Mouse (Mus musculus): ENCODE data around the gene Pmm1. TPM values are rescaled to one million over a fixed set of nuclear protein-coding genes. Genes with fewer than 3 reads are reported as not detected.

The Pmm1 gene
- polyA plus RNA-seq, 1 experiment = 66.6 TPM

- H3K4me3 ChIP-seq (ENCODE audit: insufficient read depth, poor library complexity, severe bottlenecking) = no peak overlapping the region
- H3K36me3 ChIP-seq (ENCODE audit: control insufficient read depth, insufficient read depth) = no peaks in the 10 kb centered on the region
- TF ChIP-seq MYOG (IDR thresholded peaks at IDR 0.05; ENCODE audit: control insufficient read depth, extremely low read depth, insufficient read length) (no peak), CTCF (IDR thresholded peaks at IDR 0.05; ENCODE audit: control insufficient read depth, insufficient read depth, insufficient read length) (peak; percentile 83)
These were observed 22.5 kb downstream of the Pmm1 start for GRCm38 (mm10) chr15:81938246-81938645.

GRCm38 (mm10) chr15:81937098-81937972 lies 23.4 kb downstream of the Pmm1 start:
- no peaks in the 10 kb centered on the region for H3K79me2 ChIP-seq (ENCODE audit: control insufficient read depth, insufficient read depth)
- H3K36me3 ChIP-seq (ENCODE audit: control insufficient read depth, insufficient read depth) = no peaks in the 10 kb centered on the region
- TF ChIP-seq USF1 (IDR thresholded peaks at IDR 0.05; ENCODE audit: low read depth) = no peak
- no peak for TF ChIP-seq MAX (IDR thresholded peaks at IDR 0.05)
- TF ChIP-seq CEBPB (IDR thresholded peaks at IDR 0.05; ENCODE audit: low read depth) = no peak
- no peak for TF ChIP-seq MYOD1 (IDR thresholded peaks at IDR 0.05; ENCODE audit: control insufficient read depth, insufficient read length, low read depth)
- no peak for TF ChIP-seq FOSL1 (IDR thresholded peaks at IDR 0.05; ENCODE audit: insufficient read depth, low read length, poor library complexity, severe bottlenecking)
- no peak for TF ChIP-seq CTCF (IDR thresholded peaks at IDR 0.05; ENCODE audit: control insufficient read depth, insufficient read depth, insufficient read length)
- no peak for TF ChIP-seq MYOG (IDR thresholded peaks at IDR 0.05; ENCODE audit: control insufficient read depth, extremely low read depth, insufficient read length)
- no peak overlapping the region for H3K4me3 ChIP-seq (ENCODE audit: insufficient read depth, poor library complexity, severe bottlenecking)
- no peaks in the 10 kb centered on the region for H3K79me3 ChIP-seq (ENCODE audit: low read depth)
- H3ac ChIP-seq (ENCODE audit: control insufficient read depth, insufficient read length, low read depth) = peak overlapping the region; percentile 51
- no peaks in the 10 kb centered on the region for H3K27me3 ChIP-seq (ENCODE audit: control insufficient read depth, insufficient read depth, insufficient read length)

More at GRCm38 (mm10) chr15:81938246-81938645, 22.5 kb downstream of the Pmm1 start:
- Histone ChIP-seq H3K79me2 (ENCODE audit: control insufficient read depth, insufficient read depth) (no peaks in the 10 kb centered on the region), H3K79me3 (ENCODE audit: low read depth) (no peaks in the 10 kb centered on the region), H3K27me3 (ENCODE audit: control insufficient read depth, insufficient read depth, insufficient read length) (peaks cover 3% of the 10 kb centered on the region), H3ac (ENCODE audit: control insufficient read depth, insufficient read length, low read depth) (no peak overlapping the region)

- Histone ChIP-seq H3K36me3 (ENCODE audit: control insufficient read depth, insufficient read depth) (no peaks in the 10 kb centered on the region), H3K79me2 (ENCODE audit: control insufficient read depth, insufficient read depth) (no peaks in the 10 kb centered on the region), H3ac (ENCODE audit: control insufficient read depth, insufficient read length, low read depth) (peak within 1 kb of the TSS; percentile 51), H3K79me3 (ENCODE audit: low read depth) (no peaks in the 10 kb centered on the region), H3K4me3 (ENCODE audit: insufficient read depth, poor library complexity, severe bottlenecking) (no peak within 1 kb of the TSS), H3K27me3 (ENCODE audit: control insufficient read depth, insufficient read depth, insufficient read length) (no peaks in the 10 kb centered on the region)
- peak; percentile 9 for TF ChIP-seq CTCF (IDR thresholded peaks at IDR 0.05; ENCODE audit: control insufficient read depth, insufficient read depth, insufficient read length)
- TF ChIP-seq MAX (IDR thresholded peaks at IDR 0.05) = no peak
These were observed 24.1 kb downstream of the Pmm1 start, which contains the start of gene Csdc2 for GRCm38 (mm10) chr15:81936679-81937078. Gene Csdc2, plus strand, starts transcription at chr15:81936759.

GRCm38 (mm10) chr15:81935869-81936637 lies 24.7 kb downstream of the Pmm1 start:
- H3K36me3 ChIP-seq (ENCODE audit: control insufficient read depth, insufficient read depth) = no peaks in the 10 kb centered on the region
- H3K4me3 ChIP-seq (ENCODE audit: insufficient read depth, poor library complexity, severe bottlenecking) = no peak overlapping the region
- H3K79me2 ChIP-seq (ENCODE audit: control insufficient read depth, insufficient read depth) = no peaks in the 10 kb centered on the region
- no peaks in the 10 kb centered on the region for H3K27me3 ChIP-seq (ENCODE audit: control insufficient read depth, insufficient read depth, insufficient read length)
- no peak for TF ChIP-seq MYOG (IDR thresholded peaks at IDR 0.05; ENCODE audit: control insufficient read depth, extremely low read depth, insufficient read length)
- H3ac ChIP-seq (ENCODE audit: control insufficient read depth, insufficient read length, low read depth) = no peak overlapping the region
- no peaks in the 10 kb centered on the region for H3K79me3 ChIP-seq (ENCODE audit: low read depth)

- TF ChIP-seq MYOG (IDR thresholded peaks at IDR 0.05; ENCODE audit: control insufficient read depth, extremely low read depth, insufficient read length) = no peak
- TF ChIP-seq MYOD1 (IDR thresholded peaks at IDR 0.05; ENCODE audit: control insufficient read depth, insufficient read length, low read depth) = no peak
- no peak for TF ChIP-seq MAX (IDR thresholded peaks at IDR 0.05)
- no peak for TF ChIP-seq USF1 (IDR thresholded peaks at IDR 0.05; ENCODE audit: low read depth)
- TF ChIP-seq CTCF (IDR thresholded peaks at IDR 0.05; ENCODE audit: control insufficient read depth, insufficient read depth, insufficient read length) = no peak
- no peak for TF ChIP-seq FOSL1 (IDR thresholded peaks at IDR 0.05; ENCODE audit: insufficient read depth, low read length, poor library complexity, severe bottlenecking)
- TF ChIP-seq CEBPB (IDR thresholded peaks at IDR 0.05; ENCODE audit: low read depth) = no peak
- Histone ChIP-seq H3K4me3 (ENCODE audit: insufficient read depth, poor library complexity, severe bottlenecking) (no peak overlapping the region), H3K79me2 (ENCODE audit: control insufficient read depth, insufficient read depth) (no peaks in the 10 kb centered on the region), H3ac (ENCODE audit: control insufficient read depth, insufficient read length, low read depth) (no peak overlapping the region), H3K27me3 (ENCODE audit: control insufficient read depth, insufficient read depth, insufficient read length) (no peaks in the 10 kb centered on the region), H3K79me3 (ENCODE audit: low read depth) (no peaks in the 10 kb centered on the region), H3K36me3 (ENCODE audit: control insufficient read depth, insufficient read depth) (no peaks in the 10 kb centered on the region)
These were observed 26.7 kb downstream of the Pmm1 start for GRCm38 (mm10) chr15:81933986-81934385.

GRCm38 (mm10) chr15:81932951-81933470 lies 27.7 kb downstream of the Pmm1 start:
- Histone ChIP-seq H3K27me3 (ENCODE audit: control insufficient read depth, insufficient read depth, insufficient read length) (no peaks in the 10 kb centered on the region), H3K79me3 (ENCODE audit: low read depth) (no peaks in the 10 kb centered on the region), H3ac (ENCODE audit: control insufficient read depth, insufficient read length, low read depth) (no peak overlapping the region), H3K36me3 (ENCODE audit: control insufficient read depth, insufficient read depth) (no peaks in the 10 kb centered on the region), H3K79me2 (ENCODE audit: control insufficient read depth, insufficient read depth) (no peaks in the 10 kb centered on the region), H3K4me3 (ENCODE audit: insufficient read depth, poor library complexity, severe bottlenecking) (no peak overlapping the region)
- no peak for TF ChIP-seq CTCF (IDR thresholded peaks at IDR 0.05; ENCODE audit: control insufficient read depth, insufficient read depth, insufficient read length)
- no peak for TF ChIP-seq FOSL1 (IDR thresholded peaks at IDR 0.05; ENCODE audit: insufficient read depth, low read length, poor library complexity, severe bottlenecking)
- no peak for TF ChIP-seq MYOG (IDR thresholded peaks at IDR 0.05; ENCODE audit: control insufficient read depth, extremely low read depth, insufficient read length)
- no peak for TF ChIP-seq MYOD1 (IDR thresholded peaks at IDR 0.05; ENCODE audit: control insufficient read depth, insufficient read length, low read depth)
- TF ChIP-seq USF1 (IDR thresholded peaks at IDR 0.05; ENCODE audit: low read depth) = no peak
- no peak for TF ChIP-seq MAX (IDR thresholded peaks at IDR 0.05)
- no peak for TF ChIP-seq CEBPB (IDR thresholded peaks at IDR 0.05; ENCODE audit: low read depth)

All from C2C12 (cell line).